Mouse (Mus musculus): ENCODE measurements around the gene Dhx40. TPM values are rescaled to one million over a fixed set of nuclear protein-coding genes. Genes with fewer than 3 reads are reported as not detected.
"Not testable (repeated sequence)": the region's sequence is repeated elsewhere in the genome, so short reads cannot be mapped to it uniquely, and the experiment has no call there.

The Dhx40 gene
- polyA plus RNA-seq, 1 experiment, result 51.5 TPM

DNA sequence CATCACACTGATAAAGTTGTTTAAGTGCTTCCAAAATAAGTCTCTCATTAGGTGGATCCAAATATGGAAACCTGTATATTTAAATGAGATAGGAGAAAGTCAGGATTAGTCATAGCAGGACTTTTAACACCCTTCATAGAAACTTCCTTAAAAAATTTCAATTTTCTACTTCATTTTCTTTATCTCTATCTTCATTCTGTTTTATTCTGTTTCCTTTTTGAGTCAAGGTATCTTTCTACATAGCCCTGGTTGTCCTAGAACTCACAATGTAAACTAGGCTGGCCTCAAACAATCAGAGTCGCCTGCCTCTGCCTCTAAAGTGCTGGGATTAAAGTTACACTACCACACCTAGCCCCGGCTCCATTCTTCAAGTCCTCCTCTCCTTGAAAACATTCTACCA is 21.8 kb downstream of the Dhx40 start:
- peaks cover 55% of the 10 kb centered on the region for H3K36me3 ChIP-seq (ENCODE audit: control insufficient read depth, insufficient read depth, low read length, poor library complexity, severe bottlenecking)

DNA sequence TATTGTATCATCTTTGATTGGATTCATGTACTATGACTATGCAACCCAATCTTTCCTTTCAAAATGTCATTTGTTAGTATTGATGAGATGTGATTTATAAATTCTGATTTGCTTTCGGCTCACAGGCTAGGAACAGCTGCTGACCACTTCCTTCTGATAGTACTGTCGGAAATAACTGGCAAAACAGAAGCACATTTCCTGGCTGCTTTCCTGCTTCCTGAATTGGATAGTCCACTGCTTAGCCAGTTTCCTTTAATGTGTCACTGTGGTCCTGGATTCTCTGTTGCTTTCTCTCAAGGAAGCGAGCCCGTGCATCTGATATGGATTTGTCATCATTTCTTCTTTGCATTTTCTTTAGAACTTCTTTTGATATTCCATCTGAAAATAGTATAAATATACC is 37.7 kb downstream of the Dhx40 start:
- TF ChIP-seq CTCF (IDR thresholded peaks at IDR 0.05; ENCODE audit: low read depth, low read length) (no peak), EP300 (IDR thresholded peaks at IDR 0.05; ENCODE audit: insufficient read depth, low read depth, low read length) (no peak), POLR2A (IDR thresholded peaks at IDR 0.05; ENCODE audit: insufficient read depth, low read length) (no peak)
- peaks cover 28% of the 10 kb centered on the region for H3K36me3 ChIP-seq (ENCODE audit: control insufficient read depth, insufficient read depth, low read length, poor library complexity, severe bottlenecking)
- H3K9ac ChIP-seq (ENCODE audit: low read depth, poor library complexity, severe bottlenecking), result no peak overlapping the region
- H3K27ac ChIP-seq (ENCODE audit: insufficient read depth, low read length), result no peak overlapping the region
- no peaks in the 10 kb centered on the region for H3K27me3 ChIP-seq (ENCODE audit: control insufficient read depth, insufficient read depth, low read length, poor library complexity, severe bottlenecking)
- H3K9me3 ChIP-seq (replicated peaks; ENCODE audit: control insufficient read depth, insufficient read depth, low read length, poor library complexity, severe bottlenecking), result no peaks in the 10 kb centered on the region
- no peaks in the 10 kb centered on the region for H3K4me1 ChIP-seq (ENCODE audit: control insufficient read depth, insufficient read depth, low read length)
- H3K4me3 ChIP-seq (ENCODE audit: low read depth, low read length), result no peak overlapping the region

More for the DNA sequence above, 21.8 kb downstream of the Dhx40 start:
- H3K27ac ChIP-seq (ENCODE audit: insufficient read depth, low read length), result no peak overlapping the region
- H3K9ac ChIP-seq (ENCODE audit: low read depth, poor library complexity, severe bottlenecking), result no peak overlapping the region
- H3K4me1 ChIP-seq (ENCODE audit: control insufficient read depth, insufficient read depth, low read length), result no peaks in the 10 kb centered on the region
- no peak for TF ChIP-seq CTCF (IDR thresholded peaks at IDR 0.05; ENCODE audit: low read depth, low read length)
- TF ChIP-seq POLR2A (IDR thresholded peaks at IDR 0.05; ENCODE audit: insufficient read depth, low read length), result no peak
- no peak for TF ChIP-seq EP300 (IDR thresholded peaks at IDR 0.05; ENCODE audit: insufficient read depth, low read depth, low read length)
- H3K9me3 ChIP-seq (replicated peaks; ENCODE audit: control insufficient read depth, insufficient read depth, low read length, poor library complexity, severe bottlenecking), result no peaks in the 10 kb centered on the region
- H3K4me3 ChIP-seq (ENCODE audit: low read depth, low read length), result no peak overlapping the region
- H3K27me3 ChIP-seq (ENCODE audit: control insufficient read depth, insufficient read depth, low read length, poor library complexity, severe bottlenecking), result no peaks in the 10 kb centered on the region

DNA sequence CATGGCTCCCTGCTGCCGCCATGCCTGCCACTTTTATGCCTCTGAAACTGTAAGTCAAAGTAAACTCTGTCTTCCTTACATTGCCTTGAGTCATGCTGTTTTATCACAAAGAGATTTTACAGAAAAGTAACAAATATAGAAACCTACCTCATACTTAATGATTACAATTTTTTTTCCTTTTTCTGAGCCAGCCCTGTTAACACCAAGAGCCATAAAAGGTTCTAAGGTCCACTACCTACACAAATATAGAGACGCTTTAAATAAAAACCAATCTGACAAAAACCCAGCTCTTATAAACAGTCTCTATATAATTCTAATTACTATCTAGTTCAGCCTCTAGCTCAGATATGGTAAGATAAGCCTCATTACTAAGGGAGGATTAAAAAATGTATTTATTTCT is 43.0 kb downstream of the Dhx40 start:
- TF ChIP-seq POLR2A (IDR thresholded peaks at IDR 0.05; ENCODE audit: insufficient read depth, low read length) (no peak), EP300 (IDR thresholded peaks at IDR 0.05; ENCODE audit: insufficient read depth, low read depth, low read length) (no peak), CTCF (IDR thresholded peaks at IDR 0.05; ENCODE audit: low read depth, low read length) (no peak)
- H3K9me3 ChIP-seq (replicated peaks; ENCODE audit: control insufficient read depth, insufficient read depth, low read length, poor library complexity, severe bottlenecking), result no peaks in the 10 kb centered on the region; the same call in 1 of the 2 replicates
- no peaks in the 10 kb centered on the region for H3K27me3 ChIP-seq (ENCODE audit: control insufficient read depth, insufficient read depth, low read length, poor library complexity, severe bottlenecking)
- H3K4me1 ChIP-seq (ENCODE audit: control insufficient read depth, insufficient read depth, low read length), result no peaks in the 10 kb centered on the region
- H3K9ac ChIP-seq (ENCODE audit: low read depth, poor library complexity, severe bottlenecking), result no peak overlapping the region
- no peak overlapping the region for H3K27ac ChIP-seq (ENCODE audit: insufficient read depth, low read length)
- no peak overlapping the region for H3K4me3 ChIP-seq (ENCODE audit: low read depth, low read length)
- peaks cover under 1% of the 10 kb centered on the region; the same call in 1 of the 2 replicates for H3K36me3 ChIP-seq (ENCODE audit: control insufficient read depth, insufficient read depth, low read length, poor library complexity, severe bottlenecking)

DNA sequence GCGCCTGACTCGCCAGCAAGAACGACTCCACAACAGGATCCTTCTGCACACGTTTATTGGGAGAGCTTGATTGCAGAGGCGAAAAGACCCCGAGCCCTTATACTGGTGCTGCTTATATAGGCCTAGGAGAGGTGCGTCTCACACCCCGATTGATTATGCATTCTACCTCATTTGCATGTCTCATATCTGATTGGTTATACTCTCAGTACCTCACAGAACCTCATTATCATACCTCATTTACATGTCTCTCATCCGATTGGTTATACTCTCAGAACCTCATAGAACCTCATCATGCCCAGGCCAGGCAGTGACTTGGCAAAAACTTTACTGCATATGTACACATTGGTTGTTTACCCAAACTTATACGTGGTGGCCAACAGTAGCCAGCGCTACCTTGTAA is 44.4 kb downstream of the Dhx40 start:
- not testable (repeated sequence) for H3K4me1 ChIP-seq (ENCODE audit: control insufficient read depth, insufficient read depth, low read length); H3K27me3 ChIP-seq (ENCODE audit: control insufficient read depth, insufficient read depth, low read length, poor library complexity, severe bottlenecking); H3K9ac ChIP-seq (ENCODE audit: low read depth, poor library complexity, severe bottlenecking); H3K9me3 ChIP-seq (replicated peaks; ENCODE audit: control insufficient read depth, insufficient read depth, low read length, poor library complexity, severe bottlenecking); H3K4me3 ChIP-seq (ENCODE audit: low read depth, low read length); H3K27ac ChIP-seq (ENCODE audit: insufficient read depth, low read length); H3K36me3 ChIP-seq (ENCODE audit: control insufficient read depth, insufficient read depth, low read length, poor library complexity, severe bottlenecking)

DNA sequence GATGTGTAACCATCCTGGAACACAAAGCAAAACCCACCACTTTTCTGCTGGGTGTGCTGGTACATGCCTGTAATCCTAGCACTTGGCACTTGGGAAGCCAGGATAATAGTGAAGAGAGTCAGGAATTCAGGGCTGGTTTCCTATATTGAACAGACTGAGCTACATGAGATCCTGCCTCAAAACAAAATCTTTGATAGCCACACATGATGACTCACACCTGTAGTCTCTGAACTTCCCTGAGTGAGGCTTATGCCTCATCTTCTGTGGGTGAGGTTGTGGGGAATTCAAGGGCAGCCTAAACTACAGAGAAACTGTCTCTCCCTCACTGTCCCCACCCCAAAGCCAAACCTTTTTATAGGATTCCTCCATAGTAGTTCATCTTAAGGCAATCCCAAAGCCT is 47.2 kb downstream of the Dhx40 start:
- H3K9me3 ChIP-seq (replicated peaks; ENCODE audit: control insufficient read depth, insufficient read depth, low read length, poor library complexity, severe bottlenecking), result no peaks in the 10 kb centered on the region; the same call in 1 of the 2 replicates
- H3K4me1 ChIP-seq (ENCODE audit: control insufficient read depth, insufficient read depth, low read length), result no peaks in the 10 kb centered on the region
- no peaks in the 10 kb centered on the region for H3K36me3 ChIP-seq (ENCODE audit: control insufficient read depth, insufficient read depth, low read length, poor library complexity, severe bottlenecking)
- H3K27ac ChIP-seq (ENCODE audit: insufficient read depth, low read length), result no peak overlapping the region
- no peak overlapping the region for H3K9ac ChIP-seq (ENCODE audit: low read depth, poor library complexity, severe bottlenecking)
- no peak for TF ChIP-seq EP300 (IDR thresholded peaks at IDR 0.05; ENCODE audit: insufficient read depth, low read depth, low read length)
- H3K4me3 ChIP-seq (ENCODE audit: low read depth, low read length), result no peak overlapping the region
- H3K27me3 ChIP-seq (ENCODE audit: control insufficient read depth, insufficient read depth, low read length, poor library complexity, severe bottlenecking), result no peaks in the 10 kb centered on the region

DNA sequence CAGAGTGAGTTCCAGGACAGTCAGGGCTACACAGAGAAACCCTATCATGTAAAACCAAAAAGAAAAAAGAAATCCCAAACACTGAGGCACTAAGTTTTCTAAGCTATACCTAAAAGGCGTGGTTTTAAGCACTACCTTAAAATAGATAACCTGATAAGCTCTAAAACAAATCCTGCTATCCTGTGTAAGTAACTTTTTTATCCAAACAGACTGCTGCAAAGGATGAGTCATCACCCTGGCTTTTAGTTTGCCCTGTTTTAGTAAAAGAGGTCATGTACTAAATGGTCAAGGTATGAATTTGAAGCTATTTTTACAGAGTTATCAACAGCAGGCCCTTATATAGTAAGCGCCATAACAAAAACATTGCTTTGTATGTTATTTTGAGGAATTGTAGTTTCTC is 47.7 kb downstream of the Dhx40 start:
- Histone ChIP-seq H3K4me3 (ENCODE audit: low read depth, low read length) (no peak overlapping the region), H3K36me3 (ENCODE audit: control insufficient read depth, insufficient read depth, low read length, poor library complexity, severe bottlenecking) (no peaks in the 10 kb centered on the region), H3K9ac (ENCODE audit: low read depth, poor library complexity, severe bottlenecking) (no peak overlapping the region), H3K4me1 (ENCODE audit: control insufficient read depth, insufficient read depth, low read length) (no peaks in the 10 kb centered on the region), H3K27me3 (ENCODE audit: control insufficient read depth, insufficient read depth, low read length, poor library complexity, severe bottlenecking) (no peaks in the 10 kb centered on the region), H3K27ac (ENCODE audit: insufficient read depth, low read length) (no peak overlapping the region), H3K9me3 (replicated peaks; ENCODE audit: control insufficient read depth, insufficient read depth, low read length, poor library complexity, severe bottlenecking) (no peaks in the 10 kb centered on the region; the same call in 1 of the 2 replicates)
- TF ChIP-seq CTCF (IDR thresholded peaks at IDR 0.05; ENCODE audit: low read depth, low read length) (no peak), POLR2A (IDR thresholded peaks at IDR 0.05; ENCODE audit: insufficient read depth, low read length) (no peak), EP300 (IDR thresholded peaks at IDR 0.05; ENCODE audit: insufficient read depth, low read depth, low read length) (no peak)

Data from ES-Bruce4 (cell line).